11 mouse cellular contexts compared by ENCODE assay signal in the genomic region with DNA sequence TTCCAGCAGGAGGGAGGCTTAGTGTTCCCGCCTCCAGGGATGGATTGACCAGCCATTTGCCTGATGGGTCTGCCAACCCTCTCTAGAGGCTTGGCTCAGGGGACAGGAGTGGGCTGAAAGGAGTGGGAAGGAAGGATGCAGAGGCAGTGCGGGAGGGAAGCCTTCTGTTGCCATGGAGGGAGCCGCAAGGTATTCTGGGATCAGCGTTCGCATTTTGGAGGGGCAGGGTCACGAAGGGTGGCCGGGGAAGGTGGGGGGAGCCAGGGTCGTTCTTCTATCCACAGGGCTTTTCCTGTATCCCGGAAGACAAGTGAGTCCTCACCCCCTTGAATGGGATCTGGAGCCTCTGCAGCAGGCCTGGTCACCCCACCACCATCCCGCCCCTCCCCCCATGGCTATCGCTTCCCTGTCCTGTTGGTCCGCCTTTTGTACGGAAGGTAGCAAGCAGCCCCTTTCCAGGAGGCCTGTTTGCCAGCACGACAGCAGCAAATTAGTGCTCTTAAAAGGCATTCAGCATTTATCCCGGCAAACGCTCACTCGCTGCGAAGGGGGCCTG.
DNase-seq lines count a peak whose midpoint lies in the region; ATAC-seq and TF ChIP-seq lines count a peak whose summit lies in the region.
"Had no signal": no experiment of that assay in that cellular context is flagged by ENCODE, and none has a peak within 500 bp of the region (broad histone marks: within the 10 kb centered on the region; RNA-seq: fewer than 3 reads in every experiment).

No protein-coding gene starts in this region.

- WGBS in heart, embryonic 14.5 days, result 9% methylated on average over 18 of the region's 18 CpGs
- WGBS in embryonic facial prominence, embryonic 10.5 days, result 9% methylated on average over 18 of the region's 18 CpGs
- WGBS in neural tube, embryonic 13.5 days, result 11% methylated on average over 18 of the region's 18 CpGs
- WGBS in cerebellum, adult 2 months, result 50% methylated on average over 18 of the region's 18 CpGs

- H3K4me3 ChIP-seq in heart, embryonic 14.5 days (ENCODE audit: control insufficient read depth in 1 of 2, insufficient read depth in 1 of 2, low read depth in 1 of 2, low read length in 2 of 2), result no peak overlapping the region; a peak in 1 of 4 replicates
- H3K4me3 ChIP-seq in embryonic facial prominence, embryonic 10.5 days, result peak overlapping the region; percentile 53
- H3K4me3 ChIP-seq in neural tube, embryonic 13.5 days, result peak overlapping the region; percentile 25
- H3K4me3 ChIP-seq in cerebellum, adult 2 months (replicated peaks; ENCODE audit: insufficient read depth, low read depth, low read length), result no peak overlapping the region

- peaks cover 3% of the 10 kb centered on the region; the same call in 1 of the 2 replicates for H3K9me3 ChIP-seq in heart, embryonic 14.5 days (ENCODE audit: control insufficient read depth, low read length)
- H3K9me3 ChIP-seq in embryonic facial prominence, embryonic 10.5 days, result no peaks in the 10 kb centered on the region
- no peaks in the 10 kb centered on the region for H3K9me3 ChIP-seq in neural tube, embryonic 13.5 days

- no peaks in the 10 kb centered on the region; a peak in 1 of 4 replicates for H3K4me1 ChIP-seq in heart, embryonic 14.5 days (ENCODE audit: control insufficient read depth in 2 of 2, insufficient read depth in 2 of 2, low read length in 2 of 2)
- H3K4me1 ChIP-seq in embryonic facial prominence, embryonic 10.5 days, result peaks cover 40% of the 10 kb centered on the region
- H3K4me1 ChIP-seq in neural tube, embryonic 13.5 days (replicated peaks), result peaks cover 56% of the 10 kb centered on the region
- H3K4me1 ChIP-seq in cerebellum, adult 2 months (ENCODE audit: control insufficient read depth, insufficient read depth, low read length), result peaks cover 39% of the 10 kb centered on the region

- no peak for TF ChIP-seq CTCF in cerebellum, adult 2 months (IDR thresholded peaks at IDR 0.05; ENCODE audit: borderline replicate concordance, insufficient read depth, low read depth, low read length)

- no peak overlapping the region for H3K9ac ChIP-seq in heart, embryonic 14.5 days (ENCODE audit: low read length)
- H3K9ac ChIP-seq in neural tube, embryonic 13.5 days, result peak overlapping the region; percentile 57

- H3K27ac ChIP-seq in heart, embryonic 14.5 days (replicated peaks in 1 of 2; ENCODE audit: control insufficient read depth in 1 of 2, insufficient read depth in 1 of 2, low read depth in 2 of 2, low read length in 2 of 2), result no peak overlapping the region
- peak overlapping the region; percentile 72; the same call in 1 of the 2 replicates for H3K27ac ChIP-seq in embryonic facial prominence, embryonic 10.5 days (replicated peaks)
- no peak overlapping the region for H3K27ac ChIP-seq in neural tube, embryonic 13.5 days (replicated peaks)
- H3K27ac ChIP-seq in cerebellum, adult 2 months (ENCODE audit: insufficient read depth, low read length), result no peak overlapping the region

- 0 out of 2 replicates have a peak overlapping the region, but pooled peaks have one; percentile 25 for H3K4me2 ChIP-seq in heart, embryonic 14.5 days (ENCODE audit: low read length)
- peak overlapping the region; percentile 50 for H3K4me2 ChIP-seq in neural tube, embryonic 13.5 days

- ATAC-seq in heart, embryonic 14.5 days (ENCODE audit: insufficient number of reproducible peaks, insufficient read depth, low FRiP score, low read depth), result no peak
- peak; percentile 51 for ATAC-seq in neural tube, embryonic 13.5 days (ENCODE audit: low read depth)
- ATAC-seq: CD4-positive, CD25-positive, alpha-beta regulatory T cell, adult 4 months had no signal

- no peak for TF ChIP-seq POLR2A in cerebellum, adult 2 months (IDR thresholded peaks at IDR 0.05; ENCODE audit: borderline replicate concordance, insufficient read depth, low read length)

- intact Hi-C loops in heart, postnatal 25 days (cut with DNase I), result no loop called here

- DNase-seq in heart, postnatal 25 days (ENCODE audit: low spot score), result no peak
- peak; percentile 53 for DNase-seq in embryonic facial prominence, embryonic 10.5 days (ENCODE audit: low spot score)
- peak; percentile 40 to 53 for DNase-seq in layer of hippocampus, adult 8-10 months (ENCODE audit: low spot score in 2 of 2)
- DNase-seq in kidney, adult 11 months, result no peak
- DNase-seq in cerebellum, adult 2 months, result no peak
- no peak for DNase-seq in lung, postnatal 4 days
- DNase-seq: cerebellum, adult 9-11 months; kidney, adult 2 months had no signal

- peaks cover 29% of the 10 kb centered on the region for H3K27me3 ChIP-seq in heart, embryonic 14.5 days (ENCODE audit: control insufficient read depth, insufficient read depth, low read length)
- peaks cover 51% of the 10 kb centered on the region for H3K27me3 ChIP-seq in embryonic facial prominence, embryonic 10.5 days (replicated peaks; ENCODE audit: low read depth, poor library complexity, severe bottlenecking)
- H3K27me3 ChIP-seq in neural tube, embryonic 13.5 days, result 0 out of 2 replicates have a peak, but pooled peaks cover 7% of the 10 kb centered on the region
- H3K27me3 ChIP-seq in cerebellum, adult 2 months (ENCODE audit: control insufficient read depth, insufficient read depth, low read length), result no peaks in the 10 kb centered on the region

- no peaks in the 10 kb centered on the region for H3K36me3 ChIP-seq in heart, embryonic 14.5 days (ENCODE audit: control insufficient read depth, insufficient read depth, low read length)
- H3K36me3 ChIP-seq in embryonic facial prominence, embryonic 10.5 days (replicated peaks), result no peaks in the 10 kb centered on the region
- H3K36me3 ChIP-seq in neural tube, embryonic 13.5 days, result no peaks in the 10 kb centered on the region

Comparison
In these comparisons a context has a peak if more than half of its experiments do, and no peak if none do; other contexts are left out.
1. H3K4me3 ChIP-seq: peak in embryonic facial prominence, embryonic 10.5 days (single experiment) and neural tube, embryonic 13.5 days (single experiment); none in heart, embryonic 14.5 days (0 of 2) and cerebellum, adult 2 months (single experiment).
2. DNase-seq: peak in embryonic facial prominence, embryonic 10.5 days (single experiment) and layer of hippocampus, adult 8-10 months (2 of 2); none in heart, postnatal 25 days (single experiment), kidney, adult 11 months (single experiment), cerebellum, adult 2 months (0 of 2) and lung, postnatal 4 days (0 of 2).